Mouse (Mus musculus): ENCODE results near the gene Olfr798. TPM values are rescaled to one million over a fixed set of nuclear protein-coding genes. Genes with fewer than 3 reads are reported as not detected.

The Olfr798 gene
- polyA plus RNA-seq (2017; shearing (Covaris generic)): under 1 TPM in 1 of 3 experiments, not detected in 2; 0.13 TPM

GRCm38 (mm10) chr10:129627834-129628233 lies at the start of gene Olfr798:
Olfr798 (minus strand) TSS chr10:129627934.
- no peak for ATAC-seq

DNA sequence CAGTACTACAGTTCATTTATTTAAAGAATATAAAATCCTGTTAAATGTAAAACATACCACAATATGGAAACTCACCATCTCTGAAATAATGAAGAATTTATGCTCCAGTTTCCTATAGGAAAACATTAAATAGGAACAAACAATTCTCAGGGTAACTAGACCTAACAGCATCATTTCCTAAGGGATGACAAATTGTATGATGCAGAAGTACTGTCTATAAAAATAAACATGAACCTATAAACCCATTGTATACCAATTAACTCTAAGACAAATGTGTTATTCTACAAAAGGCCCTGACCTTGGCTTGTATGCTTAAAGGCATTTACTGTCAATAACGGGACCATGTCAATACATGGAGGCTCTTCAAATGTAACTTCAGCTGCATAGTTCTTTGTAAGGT lies 46.0 kb upstream of the Olfr798 start, which contains the start of gene Olfr801:
Gene Olfr801 (minus strand): TSS at position 101 of the 400 bp plus-strand sequence.
- no peak for ATAC-seq

DNA sequence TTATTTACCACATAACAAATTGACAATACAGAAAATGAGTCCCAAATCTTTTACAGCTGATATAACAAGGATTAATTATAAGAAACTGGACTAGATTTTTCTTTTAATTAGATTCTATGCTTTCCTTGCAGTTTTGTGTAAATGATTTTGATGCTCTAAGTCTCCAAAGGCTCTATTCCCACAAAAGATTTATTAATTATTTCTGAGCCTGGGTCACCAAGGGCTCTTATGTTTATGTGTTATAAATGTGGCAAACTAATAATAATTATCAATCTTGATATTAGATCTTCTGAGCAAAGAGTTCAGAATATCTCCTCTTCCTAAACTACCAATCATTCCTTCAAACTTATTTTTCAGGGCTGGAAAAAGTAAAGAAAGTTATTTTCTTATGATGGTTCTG lies 29.7 kb upstream of the Olfr798 start, which contains the start of gene Olfr800:
Gene Olfr800 (plus strand): TSS at position 301 of the 400 bp plus-strand sequence.
- ATAC-seq: no peak

DNA sequence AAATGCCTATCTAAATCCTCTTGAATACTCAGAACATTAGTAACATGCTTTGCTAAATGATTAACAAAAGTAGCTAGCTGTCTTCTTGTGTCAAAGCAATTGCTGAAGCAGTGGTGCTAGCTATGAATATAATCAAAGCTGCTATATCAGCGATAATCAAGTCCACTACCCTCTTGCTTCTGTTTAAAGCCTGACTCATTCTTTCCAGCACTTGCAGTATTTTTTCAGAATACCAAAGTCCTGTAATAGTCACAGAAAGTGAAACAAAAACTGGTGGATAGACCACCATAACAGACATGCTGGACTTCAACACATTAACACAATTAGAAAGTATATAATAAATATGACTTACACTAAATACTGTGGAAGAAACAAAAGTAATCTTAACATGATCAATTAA lies 24.0 kb upstream of the Olfr798 start:
- no peak for ATAC-seq

DNA sequence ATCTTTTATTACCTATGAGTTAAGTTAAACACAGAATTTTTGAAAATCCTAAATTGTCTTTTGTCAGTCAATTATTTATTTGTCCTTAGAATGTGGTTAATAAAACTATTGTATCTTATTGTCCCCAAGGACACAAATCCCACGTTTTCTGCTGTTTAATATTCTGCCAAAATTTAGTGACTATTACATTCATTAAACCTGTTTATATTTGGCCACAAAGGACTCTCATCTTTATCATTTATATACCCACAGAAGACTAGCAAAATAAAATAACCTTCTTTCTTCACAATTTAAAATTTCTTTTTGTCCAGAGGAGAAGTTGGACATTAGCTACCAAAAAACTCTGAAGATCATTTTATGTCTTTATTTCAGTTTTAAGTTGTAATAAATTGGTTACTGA lies 9.4 kb upstream of the Olfr798 start, which contains the start of gene Olfr799:
Gene Olfr799 (plus strand): TSS at position 301 of the 400 bp plus-strand sequence.
- ATAC-seq: no peak

DNA sequence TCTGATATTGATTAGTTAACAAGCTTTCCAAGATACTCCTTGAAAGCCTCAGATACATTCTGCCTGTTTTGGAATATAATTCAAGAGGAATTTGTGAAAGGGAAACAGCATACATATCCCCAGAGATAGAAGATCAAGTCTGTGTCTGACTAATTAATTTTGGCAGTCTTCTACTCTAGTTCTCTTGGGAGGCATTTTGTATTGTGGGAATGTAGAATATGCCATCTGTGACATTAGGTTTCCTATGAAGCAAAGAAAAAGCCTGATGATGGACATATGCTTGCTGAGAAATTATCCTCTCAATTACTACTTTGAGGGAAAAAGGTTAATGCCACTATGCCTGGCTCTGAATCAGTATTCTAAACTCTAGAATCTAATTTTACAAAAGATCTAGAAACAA lies 4.5 kb downstream of the Olfr798 start:
- ATAC-seq: no peak

GRCm38 (mm10) chr10:129621724-129622123 lies 6.0 kb downstream of the Olfr798 start:
- no peak for ATAC-seq

- ATAC-seq: no peak
These were observed 15.3 kb downstream of the Olfr798 start, which contains the start of gene Olfr796 for GRCm38 (mm10) chr10:129612470-129612869. Olfr796 (minus strand) TSS chr10:129612570.

DNA sequence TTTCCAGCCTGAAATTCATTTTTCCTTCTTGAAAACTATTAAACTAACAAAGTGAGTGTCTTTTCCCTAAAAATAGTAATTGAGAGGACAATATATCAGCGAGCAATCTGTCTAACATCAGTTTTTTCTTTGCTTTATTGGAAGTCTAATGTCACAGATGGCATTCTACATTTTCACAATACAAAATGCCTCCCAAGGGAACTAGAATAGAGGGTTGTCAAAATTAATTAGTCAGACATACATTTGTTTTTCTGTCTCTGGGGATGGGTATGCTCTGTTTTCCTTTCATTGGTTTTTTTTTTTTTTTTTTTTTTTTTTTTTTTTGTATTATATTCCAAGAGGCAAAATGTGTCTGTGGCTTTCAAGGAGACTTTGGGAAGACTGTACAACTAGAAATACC lies 50.7 kb downstream of the Olfr798 start:
- ATAC-seq: no peak

Other genes with a start within 250 kb of the Olfr798 start
- gene Olfr784, start 243.9 kb downstream of the Olfr798 start, polyA plus RNA-seq (2017; shearing (Covaris generic)): not detected
- not detected for gene Olfr785, start 222.5 kb downstream of the Olfr798 start, polyA plus RNA-seq (2017; shearing (Covaris generic))
- not detected for gene Olfr786, start 200.6 kb downstream of the Olfr798 start, polyA plus RNA-seq (2017; shearing (Covaris generic))
- gene Olfr787, start 166.1 kb downstream of the Olfr798 start, polyA plus RNA-seq (2017; shearing (Covaris generic)): under 1 TPM in 2 of 3 experiments, not detected in 1; 0.18 to 0.20 TPM
- gene Olfr788, start 156.9 kb downstream of the Olfr798 start, polyA plus RNA-seq (2017; shearing (Covaris generic)): not detected
- gene Olfr789, start 143.2 kb downstream of the Olfr798 start, polyA plus RNA-seq (2017; shearing (Covaris generic)): not detected
- gene Olfr790, start 129.4 kb downstream of the Olfr798 start, polyA plus RNA-seq (2017; shearing (Covaris generic)): not detected
- gene Olfr791, start 106.1 kb downstream of the Olfr798 start, polyA plus RNA-seq (2017; shearing (Covaris generic)): not detected
- gene Olfr792, start 88.8 kb downstream of the Olfr798 start, polyA plus RNA-seq (2017; shearing (Covaris generic)): not detected
- gene Olfr794, start 60.3 kb downstream of the Olfr798 start, polyA plus RNA-seq (2017; shearing (Covaris generic)): not detected
- gene Olfr796, start 15.4 kb downstream of the Olfr798 start, polyA plus RNA-seq (2017; shearing (Covaris generic)): not detected
- not detected for gene Olfr799, start 9.6 kb upstream of the Olfr798 start, polyA plus RNA-seq (2017; shearing (Covaris generic))
- not detected for gene Olfr800, start 29.8 kb upstream of the Olfr798 start, polyA plus RNA-seq (2017; shearing (Covaris generic))
- gene Olfr801, start 45.9 kb upstream of the Olfr798 start, polyA plus RNA-seq (2017; shearing (Covaris generic)): under 1 TPM in 1 of 3 experiments, not detected in 2; 0.75 TPM
- gene Olfr802, start 60.2 kb upstream of the Olfr798 start, polyA plus RNA-seq (2017; shearing (Covaris generic)): not detected
- not detected for gene Olfr803, start 66.4 kb upstream of the Olfr798 start, polyA plus RNA-seq (2017; shearing (Covaris generic))
- gene Olfr804, start 75.3 kb upstream of the Olfr798 start, polyA plus RNA-seq (2017; shearing (Covaris generic)): not detected
- gene Olfr805, start 101.4 kb upstream of the Olfr798 start, polyA plus RNA-seq (2017; shearing (Covaris generic)): not detected
- gene Olfr806, start 114.0 kb upstream of the Olfr798 start, polyA plus RNA-seq (2017; shearing (Covaris generic)): not detected
- gene Olfr807, start 129.9 kb upstream of the Olfr798 start, polyA plus RNA-seq (2017; shearing (Covaris generic)): not detected
- not detected for gene Olfr808, start 137.5 kb upstream of the Olfr798 start, polyA plus RNA-seq (2017; shearing (Covaris generic))
- not detected for gene Olfr809, start 146.7 kb upstream of the Olfr798 start, polyA plus RNA-seq (2017; shearing (Covaris generic))
- not detected for gene Olfr810, start 167.0 kb upstream of the Olfr798 start, polyA plus RNA-seq (2017; shearing (Covaris generic))
- gene Olfr811, start 176.5 kb upstream of the Olfr798 start, polyA plus RNA-seq (2017; shearing (Covaris generic)): not detected
- not detected for gene Olfr812, start 218.2 kb upstream of the Olfr798 start, polyA plus RNA-seq (2017; shearing (Covaris generic))
- gene Olfr813, start 227.4 kb upstream of the Olfr798 start, polyA plus RNA-seq (2017; shearing (Covaris generic)): not detected

All from inflammation-experienced regulatory T-cells, adult 6 months (primary cell).